Mouse (Mus musculus): Measurements from ENCODE around the gene Hip1. TPM values are rescaled to one million over a fixed set of nuclear protein-coding genes. Genes with fewer than 3 reads are reported as not detected.
A peak's percentile ranks its signal among the peaks of the same experiment; 100 is the strongest.

Gene Hip1
- total RNA-seq, 2 experiments from 2014 or later = 48.7 to 51.9 TPM

DNA sequence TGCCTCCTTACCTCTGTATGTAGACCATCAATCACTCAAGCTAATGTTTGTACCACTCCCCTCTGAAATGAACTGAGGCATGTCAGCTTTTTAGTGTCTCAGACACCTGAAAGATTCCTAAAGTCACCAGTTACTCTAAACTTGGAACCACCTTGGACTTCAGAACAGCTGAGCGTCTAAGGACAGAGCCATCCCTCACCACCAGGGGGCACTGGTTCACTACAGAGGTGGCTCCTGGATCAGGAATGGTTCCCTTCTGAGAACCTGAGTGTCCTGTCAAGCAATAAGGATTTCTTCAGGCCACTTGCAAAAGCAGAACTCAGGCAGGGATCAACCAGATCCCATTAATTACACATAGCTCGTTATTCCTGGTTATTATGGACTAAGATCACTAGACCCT, 144.7 kb downstream of the Hip1 start:
- intact Hi-C loops (cut with DNase I) = loop anchor here (1.0 to 5.0 kb wide), 2 partner anchors 94 to 362 kb away; no protein-coding TSS in a partner anchor
- TF ChIP-seq CTCF (IDR thresholded peaks at IDR 0.05) = peak; percentile 97
- DNase-seq (ENCODE audit: extremely low spot score in 1 of 2, low spot score in 2 of 2) = peak; percentile 77 to 85
- no peak overlapping the region for H3K4me3 ChIP-seq
- H3K27ac ChIP-seq = no peak overlapping the region

DNA sequence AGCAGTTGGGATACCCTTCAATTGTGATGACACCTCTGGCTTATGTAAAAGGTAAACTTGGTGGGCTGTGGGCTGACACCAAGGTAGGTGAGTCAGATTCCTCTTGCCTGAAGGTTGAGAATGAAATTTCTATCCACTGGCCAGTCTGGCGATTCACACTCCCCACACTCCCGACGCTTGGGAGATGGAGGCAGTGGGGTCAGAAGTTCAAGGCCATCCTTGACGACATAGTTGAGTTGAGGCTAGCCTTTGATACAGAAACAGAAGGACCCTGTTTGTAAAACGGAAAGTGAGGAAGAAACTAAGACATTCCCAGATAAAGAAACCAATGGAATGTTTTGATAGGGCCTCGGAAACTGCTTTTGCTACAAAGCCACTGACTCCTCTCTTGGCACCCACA, 145.5 kb downstream of the Hip1 start:
- Histone ChIP-seq H3K4me3 (no peak overlapping the region), H3K27ac (no peak overlapping the region)
- TF ChIP-seq CTCF (IDR thresholded peaks at IDR 0.05) = no peak
- intact Hi-C loops (cut with DNase I) = loop anchor here (5.0 kb wide), 2 partner anchors 143 to 218 kb away; no protein-coding TSS in a partner anchor
- DNase-seq (ENCODE audit: extremely low spot score in 1 of 2, low spot score in 2 of 2) = no peak

DNA sequence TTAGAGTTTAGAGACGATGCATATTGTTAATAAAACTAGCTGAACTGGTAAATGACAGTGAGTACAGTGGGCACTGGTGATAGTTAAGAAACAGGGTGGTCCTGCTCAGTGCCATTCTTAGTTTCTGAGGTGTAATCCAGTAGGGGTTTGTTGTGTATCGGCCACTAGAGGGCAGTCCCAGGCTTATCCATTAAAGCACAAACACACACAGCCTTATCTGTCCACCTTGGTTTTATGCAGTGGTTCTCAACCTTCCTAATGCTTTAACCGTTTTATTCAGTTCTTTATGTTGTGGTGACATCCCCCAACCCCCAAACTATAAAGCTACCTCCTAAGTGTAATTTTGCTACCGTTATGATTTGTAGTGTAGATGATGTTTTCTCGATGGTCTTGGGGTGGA, 149.1 kb downstream of the Hip1 start:
- TF ChIP-seq CTCF (IDR thresholded peaks at IDR 0.05) = peak; percentile 74
- H3K27ac ChIP-seq = no peak overlapping the region
- no peak overlapping the region for H3K4me3 ChIP-seq
- intact Hi-C loops (cut with DNase I) = loop anchor here (5.0 kb wide), 2 partner anchors 146 to 221 kb away; no protein-coding TSS in a partner anchor
- DNase-seq (ENCODE audit: extremely low spot score in 1 of 2, low spot score in 2 of 2) = peak in 1 of 2 experiments; percentile 36

DNA sequence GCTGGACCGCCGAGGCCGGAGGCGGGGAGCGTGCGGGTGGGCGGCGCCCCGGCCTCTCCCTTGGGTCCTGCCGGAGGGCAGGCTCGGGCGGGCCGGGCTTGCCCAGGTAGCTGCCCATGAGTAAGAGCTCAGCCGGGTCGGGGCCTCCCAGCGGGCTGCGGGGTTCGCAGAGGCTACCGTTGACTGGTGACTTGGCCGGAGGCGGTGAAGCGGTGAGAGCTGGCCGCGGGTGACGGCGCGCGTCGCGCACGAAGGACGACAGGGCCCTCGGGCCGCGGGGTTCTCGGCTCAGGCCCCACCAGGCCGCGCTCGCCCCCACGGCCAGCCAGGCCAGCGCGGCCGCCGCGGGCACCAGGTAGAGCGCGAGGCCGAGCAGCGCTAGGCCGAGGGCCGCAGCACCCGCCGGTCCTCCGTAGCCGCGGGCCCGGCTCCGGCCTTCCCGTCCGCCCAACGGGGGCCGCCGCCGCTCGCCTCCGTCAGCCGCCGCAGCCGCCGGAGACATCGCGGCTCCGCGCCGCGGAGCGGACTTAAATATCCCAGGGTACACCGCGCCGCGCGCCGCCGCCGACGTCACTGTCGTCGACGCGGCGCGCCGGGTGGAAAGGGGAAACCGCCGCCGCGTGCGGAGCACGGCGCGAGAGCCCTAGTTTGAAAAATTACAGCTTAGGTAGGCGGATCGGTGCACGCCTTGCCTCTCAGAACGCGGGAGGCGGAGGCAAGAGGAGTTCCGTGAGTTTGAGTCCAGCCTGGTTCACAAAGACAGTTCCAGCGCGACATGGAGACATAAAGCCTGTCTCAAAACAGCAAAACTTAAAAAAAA, 150.7 kb downstream of the Hip1 start, which contains the start of gene Pom121:
Gene Pom121 (minus strand): TSS at position 543 of the 820 bp plus-strand sequence.
- peak within 1 kb of the TSS; percentile 87 for H3K4me3 ChIP-seq
- DNase-seq (ENCODE audit: extremely low spot score in 1 of 2, low spot score in 2 of 2) = peak; percentile 79 to 85
- intact Hi-C loops (cut with DNase I) = no loop called here
- TF ChIP-seq CTCF (IDR thresholded peaks at IDR 0.05) = no peak
- peak within 1 kb of the TSS; percentile 77 for H3K27ac ChIP-seq

DNA sequence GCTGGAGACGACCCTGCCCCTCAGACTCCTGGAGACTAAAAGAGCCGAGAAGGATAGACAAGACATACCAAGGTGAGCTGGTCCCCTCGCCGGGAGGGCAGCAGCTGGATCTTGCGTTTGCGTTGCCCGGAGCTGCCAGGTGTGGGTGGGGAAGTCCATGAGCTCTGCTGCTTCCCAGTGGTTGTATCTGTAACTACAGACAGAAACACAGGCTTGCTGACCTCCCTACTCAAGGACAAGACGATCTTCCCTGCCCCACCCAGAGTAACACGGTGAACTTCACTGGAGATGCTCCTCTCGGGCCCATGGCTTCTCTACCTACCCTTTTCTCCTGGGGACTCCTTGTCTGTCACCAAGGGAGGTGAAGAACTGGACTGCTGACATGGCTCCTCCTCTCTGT, 161.1 kb downstream of the Hip1 start:
- DNase-seq (ENCODE audit: extremely low spot score in 1 of 2, low spot score in 2 of 2) = no peak
- Histone ChIP-seq H3K4me3 (no peak overlapping the region), H3K27ac (no peak overlapping the region)
- peak; percentile 3 for TF ChIP-seq CTCF (IDR thresholded peaks at IDR 0.05)
- intact Hi-C loops (cut with DNase I) = no loop called here

DNA sequence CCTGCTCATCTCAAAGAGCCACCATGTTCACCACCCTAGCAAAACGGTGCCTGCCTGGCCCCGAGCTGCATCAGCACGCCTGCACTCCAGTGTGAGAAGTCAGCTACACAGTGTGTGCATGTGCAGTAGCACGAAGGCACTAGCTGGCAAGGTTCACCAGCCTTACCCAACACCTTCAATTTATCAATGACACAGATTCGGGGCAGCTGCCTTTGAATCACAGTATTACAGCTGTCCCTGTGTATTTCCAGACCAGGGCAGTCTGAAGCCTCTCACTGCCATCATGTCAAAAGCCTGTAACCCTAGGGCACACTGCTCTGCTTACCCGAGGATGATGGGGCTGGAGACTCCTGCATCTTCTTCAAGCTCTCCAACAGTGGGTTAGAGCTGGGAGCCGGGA, 162.2 kb downstream of the Hip1 start:
- intact Hi-C loops (cut with DNase I) = no loop called here
- no peak for TF ChIP-seq CTCF (IDR thresholded peaks at IDR 0.05)
- no peak for DNase-seq (ENCODE audit: extremely low spot score in 1 of 2, low spot score in 2 of 2)
- Histone ChIP-seq H3K27ac (no peak overlapping the region), H3K4me3 (no peak overlapping the region)

DNA sequence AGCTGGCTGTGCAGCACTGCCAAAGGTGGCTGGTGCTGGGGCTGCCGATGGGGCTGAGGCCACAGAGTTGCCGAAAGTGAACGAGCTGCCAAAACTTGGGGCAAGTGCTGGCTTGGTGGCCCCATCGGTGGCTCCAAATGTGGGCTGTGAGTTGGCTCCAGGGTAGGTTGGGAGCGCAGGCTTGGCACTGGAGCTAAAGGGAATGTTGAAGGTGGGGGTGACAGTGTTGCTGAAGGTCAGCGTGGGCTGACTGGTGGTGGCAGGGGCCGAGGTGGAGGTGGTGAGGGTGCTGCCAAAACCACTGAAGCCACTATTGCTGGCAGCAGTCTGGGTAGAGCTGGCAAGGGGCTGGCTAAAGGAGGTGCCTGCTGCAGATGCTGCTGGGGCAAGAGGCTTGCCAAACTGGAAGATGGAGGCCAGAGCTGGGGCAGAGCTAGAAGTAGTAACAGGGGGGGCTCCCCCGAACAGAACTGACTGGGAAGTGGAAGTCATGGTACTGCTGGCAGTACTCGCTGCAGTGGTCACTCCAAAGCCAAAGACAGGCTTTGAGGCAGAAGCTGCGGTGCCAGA, 163.5 kb downstream of the Hip1 start:
- no peak for TF ChIP-seq CTCF (IDR thresholded peaks at IDR 0.05)
- DNase-seq (ENCODE audit: extremely low spot score in 1 of 2, low spot score in 2 of 2) = no peak
- intact Hi-C loops (cut with DNase I) = no loop called here

DNA sequence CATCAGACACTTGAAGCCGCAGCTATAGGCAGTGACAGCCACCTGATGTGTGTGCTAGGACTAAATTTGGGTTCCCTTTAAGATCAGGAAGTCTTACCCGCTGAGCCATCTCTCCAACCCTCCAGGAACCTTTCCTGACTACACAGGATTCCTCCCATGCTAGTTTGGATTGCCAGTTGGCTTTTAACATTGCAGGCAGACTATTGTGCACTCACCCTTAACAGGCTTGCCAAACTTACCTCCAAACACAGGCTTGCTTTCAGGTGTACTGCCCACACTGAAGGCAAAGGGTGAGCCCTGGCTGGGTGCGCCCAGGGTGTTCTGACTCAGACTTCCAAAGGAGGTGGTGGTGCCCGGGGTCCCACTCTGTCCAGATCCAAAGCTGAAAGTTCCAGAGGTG, 164.2 kb downstream of the Hip1 start:
- Histone ChIP-seq H3K4me3 (no peak overlapping the region), H3K27ac (no peak overlapping the region)
- TF ChIP-seq CTCF (IDR thresholded peaks at IDR 0.05) = no peak
- intact Hi-C loops (cut with DNase I) = no loop called here
- DNase-seq (ENCODE audit: extremely low spot score in 1 of 2, low spot score in 2 of 2) = no peak

More for the DNA sequence above, 163.5 kb downstream of the Hip1 start:
- Histone ChIP-seq H3K27ac (no peak overlapping the region), H3K4me3 (no peak overlapping the region)

DNA sequence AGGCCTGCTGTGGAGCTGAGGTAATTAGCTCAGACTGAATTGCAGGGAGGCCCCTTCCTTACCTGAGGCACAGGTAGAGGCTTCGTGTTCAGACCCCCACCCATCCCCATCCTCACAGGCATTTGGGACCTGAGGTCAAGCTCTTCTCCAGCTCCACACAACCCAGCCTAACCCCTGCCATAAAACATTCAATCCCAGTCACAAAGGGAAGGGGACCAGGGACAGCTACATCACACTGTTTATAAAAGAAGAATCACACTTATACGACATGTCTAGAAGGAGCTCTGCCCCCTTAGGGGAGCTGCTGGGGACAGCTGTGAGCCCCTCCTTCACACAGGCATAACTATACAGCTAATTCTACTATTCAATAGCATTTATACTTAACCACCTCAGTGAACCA, 168.6 kb downstream of the Hip1 start:
- Histone ChIP-seq H3K4me3 (no peak overlapping the region), H3K27ac (no peak overlapping the region)
- TF ChIP-seq CTCF (IDR thresholded peaks at IDR 0.05) = no peak
- intact Hi-C loops (cut with DNase I) = no loop called here
- DNase-seq (ENCODE audit: extremely low spot score in 1 of 2, low spot score in 2 of 2) = no peak

DNA sequence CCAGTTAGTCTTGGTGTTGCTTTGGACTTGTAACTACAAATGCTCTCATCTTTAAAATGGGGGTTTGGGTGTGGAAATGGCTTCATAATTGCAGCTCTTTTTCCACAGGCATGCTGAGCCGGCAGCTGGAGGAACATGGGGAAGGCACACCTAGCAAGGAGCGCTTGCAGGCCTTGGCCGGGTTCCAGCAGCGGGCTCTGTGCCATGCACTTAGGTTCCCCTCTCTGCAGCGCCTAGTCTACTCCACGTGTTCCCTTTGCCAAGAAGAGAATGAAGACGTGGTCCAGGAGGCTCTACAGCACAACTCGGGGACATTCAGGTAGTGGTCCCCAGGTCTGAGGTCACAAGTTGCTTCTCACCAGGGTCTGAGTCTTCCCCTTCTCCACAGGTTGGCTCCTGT, 169.8 kb downstream of the Hip1 start:
- peak; percentile 28 to 37 for DNase-seq (ENCODE audit: extremely low spot score in 1 of 2, low spot score in 2 of 2)
- no peak for TF ChIP-seq CTCF (IDR thresholded peaks at IDR 0.05)
- intact Hi-C loops (cut with DNase I) = no loop called here
- Histone ChIP-seq H3K4me3 (no peak overlapping the region), H3K27ac (no peak overlapping the region)

DNA sequence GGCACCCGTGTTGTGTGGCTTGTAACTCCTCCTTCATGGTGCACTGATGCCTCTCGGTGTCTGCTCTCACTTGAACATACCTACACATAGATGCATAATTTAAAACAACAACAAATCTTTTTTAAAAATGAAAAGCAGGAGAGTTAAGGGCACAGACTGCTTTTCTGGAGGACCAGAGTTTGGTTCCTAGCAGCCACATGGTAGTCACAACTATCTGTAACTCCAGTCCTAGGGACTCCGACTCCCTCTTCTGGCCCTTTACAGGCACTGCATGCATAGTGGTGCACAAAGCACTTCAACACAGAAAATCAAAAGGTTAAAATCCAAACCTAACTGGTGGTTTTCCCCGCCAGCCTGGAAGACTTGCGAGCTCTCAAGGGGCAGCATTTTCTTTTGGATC, 171.3 kb downstream of the Hip1 start:
- peak; percentile 20 for TF ChIP-seq CTCF (IDR thresholded peaks at IDR 0.05)
- intact Hi-C loops (cut with DNase I) = no loop called here
- Histone ChIP-seq H3K4me3 (no peak overlapping the region), H3K27ac (no peak overlapping the region)
- DNase-seq (ENCODE audit: extremely low spot score in 1 of 2, low spot score in 2 of 2) = no peak

DNA sequence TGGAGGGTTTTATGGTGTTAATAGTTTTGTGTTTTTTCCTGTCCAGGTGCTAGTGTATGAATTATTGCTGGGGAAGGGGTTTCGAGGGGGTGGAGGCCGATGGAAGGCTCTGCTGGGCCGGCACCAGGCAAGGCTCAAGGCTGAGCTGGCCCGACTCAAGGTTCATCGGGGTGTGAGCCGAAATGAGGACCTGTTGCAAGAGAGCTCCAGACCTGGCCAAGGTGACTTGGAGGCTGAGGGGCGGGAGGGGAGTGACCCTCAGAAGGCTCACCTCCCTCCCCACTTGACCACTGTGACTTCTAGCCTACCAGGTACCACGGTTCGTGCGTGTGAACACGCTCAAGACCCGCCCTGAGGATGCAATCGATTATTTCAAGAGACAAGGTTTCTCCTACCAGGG, 173.7 kb downstream of the Hip1 start:
- no peak overlapping the region for H3K27ac ChIP-seq
- intact Hi-C loops (cut with DNase I) = no loop called here
- no peak for TF ChIP-seq CTCF (IDR thresholded peaks at IDR 0.05)
- H3K4me3 ChIP-seq = no peak overlapping the region
- DNase-seq (ENCODE audit: extremely low spot score in 1 of 2, low spot score in 2 of 2) = no peak
